Mouse (Mus musculus) splenic B cell, adult 2 months (primary cell): ENCODE measurements around the gene Abcd2.

ENCODE experiments used
- DNase-seq: peaks from one replicate; pipeline ENCODE4 v3.0.0-alpha.2; 2011; ENCODE audit warnings: low read depth, low spot score
- H3K27me3 ChIP-seq: 2 replicates; pipeline ENCODE4 v1.6.1; 2012; ENCODE audit warnings: mild to moderate bottlenecking, low read length, moderate library complexity, mixed read lengths; ENCODE audit not compliant: control insufficient read depth, poor library complexity, insufficient read depth, severe bottlenecking
- H3K36me3 ChIP-seq: 2 replicates; pipeline ENCODE4 v1.6.1; 2012; ENCODE audit warnings: mild to moderate bottlenecking, low read length, moderate library complexity, mixed read lengths; ENCODE audit not compliant: control insufficient read depth, poor library complexity, insufficient read depth, severe bottlenecking

Gene Abcd2

DNA sequence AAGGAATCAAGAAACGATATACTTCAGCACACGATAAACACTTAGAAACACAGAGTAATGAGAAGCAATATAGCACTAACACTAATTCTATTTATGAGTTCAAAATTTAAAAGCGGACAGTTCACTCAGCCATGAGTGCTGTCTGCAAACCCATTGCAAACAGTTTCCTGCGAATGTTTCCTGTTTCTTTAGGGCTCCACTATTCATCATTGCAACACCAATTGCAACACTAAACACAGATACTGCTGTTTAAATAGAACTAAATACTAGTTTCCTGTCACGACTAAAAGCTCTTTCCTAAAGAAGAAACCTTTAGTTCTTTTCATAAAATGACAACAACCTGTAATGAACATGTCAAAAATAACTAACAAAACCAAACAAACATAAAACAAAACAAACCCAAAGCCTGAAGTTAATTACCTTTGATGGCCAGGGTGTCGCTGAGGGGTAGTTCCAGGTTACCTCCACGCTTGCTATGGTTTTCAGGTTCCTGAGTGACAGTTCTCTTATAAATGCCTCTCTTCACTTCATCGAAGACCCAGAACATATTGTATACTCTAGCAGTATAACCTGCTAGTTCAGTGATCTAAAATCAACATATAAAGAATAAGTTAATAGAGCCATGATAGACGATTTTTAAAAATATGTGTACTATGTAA, 12.8 kb downstream of the Abcd2 start:
- Histone ChIP-seq H3K36me3 (no peaks in the 10 kb centered on the region), H3K27me3 (no peaks in the 10 kb centered on the region)
- DNase-seq = no peak

DNA sequence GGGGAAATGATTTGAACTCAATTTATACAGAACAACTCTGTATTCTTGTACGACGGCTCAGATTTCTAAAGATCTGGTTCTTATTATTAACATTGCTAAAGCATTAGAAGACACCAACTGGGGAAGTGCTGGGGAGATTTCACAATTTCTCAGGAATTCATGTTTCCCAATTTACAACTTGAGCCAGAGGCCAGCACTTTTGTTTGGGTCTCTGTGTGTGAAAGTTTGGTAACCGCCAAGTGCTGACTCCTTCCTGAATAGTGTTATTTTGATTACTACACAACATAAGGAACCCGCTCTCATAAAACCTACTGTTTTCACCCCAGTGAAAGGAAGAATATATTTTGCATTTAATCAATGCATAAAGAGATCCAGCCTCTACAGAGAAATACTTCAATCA, 19.4 kb downstream of the Abcd2 start:
- H3K27me3 ChIP-seq = no peaks in the 10 kb centered on the region
- no peaks in the 10 kb centered on the region for H3K36me3 ChIP-seq
- DNase-seq = no peak

DNA sequence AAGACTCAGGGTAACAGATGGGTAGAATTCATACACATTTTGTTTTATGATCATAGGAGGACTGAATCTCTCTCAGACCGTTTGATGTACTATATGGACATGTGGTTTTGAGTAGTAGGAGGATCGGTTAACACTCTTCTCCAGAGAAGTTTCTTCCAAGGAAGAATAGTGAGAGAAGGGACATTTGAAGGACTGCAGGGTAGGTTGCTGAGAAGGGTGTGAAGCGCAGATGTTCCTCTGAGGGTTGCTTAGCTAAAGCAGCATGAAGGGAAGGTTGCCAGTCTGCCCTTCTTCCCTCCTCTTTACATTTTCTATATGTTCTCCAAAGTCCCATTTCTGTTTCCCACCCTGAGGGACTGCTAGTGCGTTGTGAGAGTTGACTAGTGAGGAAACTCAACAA, 20.3 kb downstream of the Abcd2 start:
- H3K36me3 ChIP-seq = no peaks in the 10 kb centered on the region
- DNase-seq = no peak
- no peaks in the 10 kb centered on the region for H3K27me3 ChIP-seq

GRCm38 (mm10) chr15:91170602-91171328, 20.8 kb downstream of the Abcd2 start:
- H3K27me3 ChIP-seq = no peaks in the 10 kb centered on the region
- H3K36me3 ChIP-seq = no peaks in the 10 kb centered on the region
- DNase-seq = no peak

DNA sequence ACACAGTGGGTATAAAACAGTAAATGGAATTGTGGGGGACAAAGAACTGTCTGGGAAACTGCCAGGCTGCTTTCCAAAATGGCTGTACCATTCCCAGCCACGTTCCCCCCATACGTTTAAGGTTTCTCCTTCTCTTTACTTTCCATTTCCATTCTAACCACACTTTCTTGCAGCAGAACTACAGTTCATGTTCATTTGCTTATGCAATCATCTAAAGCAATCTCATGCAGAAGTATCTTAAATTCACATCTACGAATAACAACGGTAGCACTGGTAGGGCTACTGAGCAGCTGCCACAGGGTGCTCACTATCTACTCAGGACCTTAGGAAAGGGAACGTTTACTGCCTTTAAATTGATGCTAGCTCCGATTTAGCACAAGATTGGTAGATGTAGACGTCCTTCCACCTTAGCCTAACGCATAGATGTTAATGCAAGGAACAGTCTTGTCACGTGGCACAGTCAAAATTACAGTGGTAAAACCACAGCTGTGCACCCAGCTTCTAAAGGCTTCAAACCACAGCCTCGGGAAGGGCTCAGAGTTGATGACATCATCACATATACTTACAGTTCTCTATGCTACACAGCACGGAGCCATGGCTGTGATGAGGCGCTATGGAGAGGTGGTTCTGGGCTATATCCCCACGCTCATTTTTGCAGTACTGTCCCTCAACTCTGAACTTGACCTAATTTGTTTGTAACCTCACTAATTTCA, 23.6 kb downstream of the Abcd2 start:
- H3K27me3 ChIP-seq = no peaks in the 10 kb centered on the region
- no peak for DNase-seq
- H3K36me3 ChIP-seq = no peaks in the 10 kb centered on the region

GRCm38 (mm10) chr15:91165021-91165420, 26.6 kb downstream of the Abcd2 start:
- Histone ChIP-seq H3K36me3 (no peaks in the 10 kb centered on the region), H3K27me3 (no peaks in the 10 kb centered on the region)
- no peak for DNase-seq

GRCm38 (mm10) chr15:91163454-91163853, 28.1 kb downstream of the Abcd2 start:
- H3K27me3 ChIP-seq = no peaks in the 10 kb centered on the region
- H3K36me3 ChIP-seq = no peaks in the 10 kb centered on the region
- no peak for DNase-seq

- DNase-seq = no peak
- H3K27me3 ChIP-seq = no peaks in the 10 kb centered on the region
- no peaks in the 10 kb centered on the region for H3K36me3 ChIP-seq
Measured at GRCm38 (mm10) chr15:91161153-91161552, 30.4 kb downstream of the Abcd2 start.

- Histone ChIP-seq H3K36me3 (no peaks in the 10 kb centered on the region), H3K27me3 (no peaks in the 10 kb centered on the region)
- DNase-seq = no peak
Measured at GRCm38 (mm10) chr15:91153311-91153710, 38.3 kb downstream of the Abcd2 start.

DNA sequence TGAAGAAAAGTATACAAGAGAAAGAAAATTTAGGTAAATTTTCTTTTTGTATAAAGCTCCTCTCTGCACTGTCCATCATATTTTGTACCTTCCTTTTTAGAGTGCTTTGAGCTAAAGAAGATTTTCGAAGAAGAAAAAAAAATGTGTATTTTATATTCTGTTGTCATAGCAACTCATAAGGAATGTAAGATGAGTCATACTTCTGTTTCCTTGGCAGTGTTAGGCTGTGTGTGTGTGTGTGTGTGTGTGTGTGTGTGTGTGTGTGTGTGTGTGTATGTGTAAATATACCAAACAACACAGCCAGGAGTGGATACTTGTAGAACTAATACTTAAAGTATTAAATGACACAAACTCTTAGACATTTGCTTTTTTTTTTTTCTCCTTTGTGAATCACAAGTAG, 39.0 kb downstream of the Abcd2 start:
- Histone ChIP-seq H3K27me3 (no peaks in the 10 kb centered on the region), H3K36me3 (no peaks in the 10 kb centered on the region)
- no peak for DNase-seq

GRCm38 (mm10) chr15:91124584-91124983, 67.0 kb downstream of the Abcd2 start:
- no peak for DNase-seq
- H3K36me3 ChIP-seq = no peaks in the 10 kb centered on the region
- H3K27me3 ChIP-seq = no peaks in the 10 kb centered on the region; the same call in 1 of the 2 replicates

DNA sequence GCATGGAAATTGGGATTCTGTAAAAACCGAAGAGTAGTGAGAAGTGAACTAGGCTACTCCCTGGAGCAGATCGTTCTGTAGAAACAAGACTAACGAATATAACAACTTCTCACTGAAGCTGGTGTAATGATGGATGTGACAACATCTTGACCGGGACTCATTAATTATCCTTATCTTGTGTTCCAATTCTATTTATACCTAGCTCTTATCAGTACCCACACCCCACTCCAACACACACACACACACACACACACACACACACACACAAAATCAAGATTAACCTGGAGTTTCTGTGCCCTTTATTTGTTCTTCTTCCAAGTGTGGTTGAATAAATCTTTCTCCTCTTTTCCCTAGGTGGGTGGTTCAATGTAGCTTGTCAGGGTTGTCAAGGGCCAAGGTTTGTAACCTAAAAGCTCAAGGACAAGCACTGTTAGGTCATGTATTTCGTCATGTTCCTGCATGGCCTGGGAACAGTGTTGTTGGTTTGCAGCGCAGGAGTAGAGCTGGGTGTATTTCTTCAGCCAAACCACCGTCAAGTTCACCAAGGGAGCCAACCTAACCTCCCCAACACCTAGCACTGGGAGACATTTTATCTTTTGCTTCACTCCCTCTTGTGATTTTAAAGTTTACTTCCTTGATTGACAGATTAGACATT, 78.9 kb downstream of the Abcd2 start:
- Histone ChIP-seq H3K27me3 (no peaks in the 10 kb centered on the region), H3K36me3 (no peaks in the 10 kb centered on the region)
- no peak for DNase-seq

DNA sequence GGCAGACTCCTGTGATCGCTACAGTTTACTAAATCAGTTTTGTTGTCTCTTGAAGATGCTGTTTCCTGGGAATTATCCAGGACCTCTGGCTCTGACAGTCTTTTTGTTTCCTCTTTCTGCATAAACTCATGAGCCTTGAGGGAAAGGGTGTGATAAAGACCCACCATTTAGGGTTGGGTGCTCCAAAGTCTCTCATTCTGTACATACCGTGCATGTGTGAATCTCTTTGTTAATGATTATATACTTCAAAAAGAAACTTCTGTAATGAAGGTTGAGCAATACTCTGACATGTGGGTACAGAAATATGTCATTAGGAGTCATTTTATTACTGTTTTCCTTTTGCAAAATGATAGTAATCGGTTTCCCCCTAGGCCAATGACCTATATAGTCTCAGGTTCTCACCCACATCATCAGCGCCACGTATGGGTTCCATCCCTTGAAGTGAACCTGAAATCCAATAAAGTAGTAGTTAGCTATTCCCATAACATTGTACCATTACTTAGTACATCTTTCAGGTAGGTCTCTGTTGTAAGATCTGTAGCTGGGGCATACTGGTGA, 83.4 kb downstream of the Abcd2 start:
- Histone ChIP-seq H3K27me3 (no peaks in the 10 kb centered on the region), H3K36me3 (no peaks in the 10 kb centered on the region)
- no peak for DNase-seq

- no peaks in the 10 kb centered on the region for H3K36me3 ChIP-seq
- no peaks in the 10 kb centered on the region for H3K27me3 ChIP-seq
- no peak for DNase-seq
Measured at GRCm38 (mm10) chr15:91104934-91105333, 86.7 kb downstream of the Abcd2 start.
